In genomic region chr7:70336571-70337240, GRCm38 (mm10) we compare ENCODE assay signal across 10 mouse cellular contexts. TPM values are rescaled to one million over a fixed set of nuclear protein-coding genes. Genes with fewer than 3 reads are reported as not detected.
DNase-seq lines count a peak whose midpoint lies in the region; ATAC-seq and TF ChIP-seq lines count a peak whose summit lies in the region.
"Had no signal": no experiment of that assay in that cellular context is flagged by ENCODE, and none has a peak within 500 bp of the region (broad histone marks: within the 10 kb centered on the region; RNA-seq: fewer than 3 reads in every experiment).

No protein-coding gene starts in this region.

- 0 out of 2 replicates have a peak overlapping the region, but pooled peaks have one; percentile 7 for H3K4me2 ChIP-seq in lung, embryonic 14.5 days
- H3K4me2 ChIP-seq in forebrain, embryonic 13.5 days = peak overlapping the region; percentile 44
- peak overlapping the region; percentile 58 for H3K4me2 ChIP-seq in stomach, embryonic 16.5 days (ENCODE audit: low read depth, low read length)

- no peak for ATAC-seq in lung, embryonic 14.5 days (ENCODE audit: insufficient read depth)
- ATAC-seq in forebrain, embryonic 13.5 days = no peak
- no peak for ATAC-seq in stomach, embryonic 16.5 days (ENCODE audit: insufficient read depth, low FRiP score)

- H3K36me3 ChIP-seq in lung, embryonic 14.5 days (ENCODE audit: insufficient read depth) = peaks cover 19% of the 10 kb centered on the region
- no peaks in the 10 kb centered on the region for H3K36me3 ChIP-seq in forebrain, embryonic 13.5 days (ENCODE audit: poor library complexity, severe bottlenecking)
- no peaks in the 10 kb centered on the region for H3K36me3 ChIP-seq in midbrain, embryonic 10.5 days
- no peaks in the 10 kb centered on the region for H3K36me3 ChIP-seq in stomach, embryonic 16.5 days (ENCODE audit: control insufficient read depth, insufficient read depth, low read length)

- no peaks in the 10 kb centered on the region for H3K4me1 ChIP-seq in lung, embryonic 14.5 days (ENCODE audit: insufficient read depth)
- peaks cover 25% of the 10 kb centered on the region for H3K4me1 ChIP-seq in forebrain, embryonic 13.5 days
- H3K4me1 ChIP-seq in midbrain, embryonic 10.5 days = peaks cover 65% of the 10 kb centered on the region
- peaks cover 11% of the 10 kb centered on the region; the same call in 1 of the 2 replicates for H3K4me1 ChIP-seq in stomach, embryonic 16.5 days (ENCODE audit: control insufficient read depth, insufficient read depth, low read length)

- no peak overlapping the region for H3K27ac ChIP-seq in lung, embryonic 14.5 days (ENCODE audit: low read depth)
- peak overlapping the region; percentile 85 for H3K27ac ChIP-seq in forebrain, embryonic 13.5 days
- peak overlapping the region; percentile 93 for H3K27ac ChIP-seq in midbrain, embryonic 10.5 days (replicated peaks)
- H3K27ac ChIP-seq in stomach, embryonic 16.5 days (ENCODE audit: low read length) = peak overlapping the region; percentile 61; the same call in 1 of the 2 replicates

- H3K27me3 ChIP-seq in lung, embryonic 14.5 days (ENCODE audit: insufficient read depth, low read length) = peaks cover 22% of the 10 kb centered on the region; the same call in 1 of the 2 replicates
- H3K27me3 ChIP-seq in forebrain, embryonic 13.5 days = peaks cover 97% of the 10 kb centered on the region
- peaks cover 100% of the 10 kb centered on the region for H3K27me3 ChIP-seq in midbrain, embryonic 10.5 days (ENCODE audit: low read depth, poor library complexity, severe bottlenecking)
- peaks cover 15% of the 10 kb centered on the region; the same call in 1 of the 2 replicates for H3K27me3 ChIP-seq in stomach, embryonic 16.5 days (ENCODE audit: control insufficient read depth, insufficient read depth, low read length)

- no peak overlapping the region for H3K4me3 ChIP-seq in lung, embryonic 14.5 days (ENCODE audit: low read depth, low read length)
- H3K4me3 ChIP-seq in forebrain, embryonic 13.5 days = peak overlapping the region; percentile 31
- peak overlapping the region; percentile 60 for H3K4me3 ChIP-seq in midbrain, embryonic 10.5 days
- peak overlapping the region; percentile 43 for H3K4me3 ChIP-seq in stomach, embryonic 16.5 days (replicated peaks; ENCODE audit: low read length)

- TF ChIP-seq CTCF in lung, embryonic 14.5 days (IDR thresholded peaks at IDR 0.05; ENCODE audit: low read depth) = no peak

- no peak overlapping the region for H3K9ac ChIP-seq in lung, embryonic 14.5 days
- H3K9ac ChIP-seq in forebrain, embryonic 13.5 days = peak overlapping the region; percentile 43
- peak overlapping the region; percentile 8; the same call in 1 of the 2 replicates for H3K9ac ChIP-seq in stomach, embryonic 16.5 days (ENCODE audit: low read length)

- H3K9me3 ChIP-seq in lung, embryonic 14.5 days (ENCODE audit: low read depth, low read length) = no peaks in the 10 kb centered on the region
- H3K9me3 ChIP-seq in forebrain, embryonic 13.5 days (replicated peaks) = no peaks in the 10 kb centered on the region
- no peaks in the 10 kb centered on the region for H3K9me3 ChIP-seq in midbrain, embryonic 10.5 days (replicated peaks)
- no peaks in the 10 kb centered on the region for H3K9me3 ChIP-seq in stomach, embryonic 16.5 days (replicated peaks; ENCODE audit: control insufficient read depth, low read length)

- DNase-seq in lung, embryonic 14.5 days = no peak
- DNase-seq in lung, adult 18-20 months = no peak
- peak; percentile 32 for DNase-seq in midbrain, embryonic 10.5 days (ENCODE audit: low spot score)
- DNase-seq in frontal cortex, adult 2 months (ENCODE audit: extremely low spot score in 1 of 2, low spot score in 1 of 2) = no peak
- DNase-seq in adrenal gland, adult 2 months = no peak
- DNase-seq: cerebellum, adult 11 months; right cerebral cortex, postnatal 25 days; thymus, postnatal 4 days had no signal

- 58% methylated on average over 13 of the region's 13 CpGs for WGBS in lung, embryonic 14.5 days
- 8% methylated on average over 13 of the region's 13 CpGs for WGBS in forebrain, embryonic 13.5 days
- 6% methylated on average over 13 of the region's 13 CpGs for WGBS in midbrain, embryonic 10.5 days
- WGBS in stomach, embryonic 16.5 days = 48% methylated on average over 13 of the region's 13 CpGs

RNA-seq across cellular contexts. Expression of gene Nr2f2, which starts 29.8 kb away (rescaled TPM):
- polyA plus RNA-seq in lung, embryonic 14.5 days (2014; fragmentation: Nextera tagmentation; extraction: Ambion mirVana) = 142 and 146 TPM in 2 replicates
- 97.9 and 132 TPM in 2 replicates for polyA plus RNA-seq in forebrain, embryonic 13.5 days (2015; fragmentation: Nextera tagmentation; extraction: Ambion mirVana)
- polyA plus RNA-seq in midbrain, embryonic 10.5 days (2016; fragmentation: Nextera tagmentation; extraction: Ambion mirVana) = 86.8 and 89.2 TPM in 2 replicates
- polyA plus RNA-seq in stomach, embryonic 16.5 days (2015; fragmentation: Nextera tagmentation; extraction: Ambion mirVana) = 52.5 and 64.6 TPM in 2 replicates
- polyA plus RNA-seq in frontal cortex, adult 2 months (2012; rRNA removed) = 29.0 and 30.2 TPM in 2 replicates
- total RNA-seq in adrenal gland, adult 2 months (2021) = 100 to 1,000 TPM; 109 to 132 TPM
- 401 and 472 TPM in 2 replicates for polyA plus RNA-seq in adrenal gland, adult 2 months (2012; rRNA removed)

Comparison
In these comparisons a context has a peak if more than half of its experiments do, and no peak if none do; other contexts are left out.
1. H3K4me2 ChIP-seq: peak in every context shown above with its lines; median percentile 58 in stomach, embryonic 16.5 days; 44 in forebrain, embryonic 13.5 days; 7 in lung, embryonic 14.5 days.